Mouse (Mus musculus) adrenal gland, adult 18-20 months (tissue): ENCODE results near the gene Mon1a. TPM values are rescaled to one million over a fixed set of nuclear protein-coding genes. Genes with fewer than 3 reads are reported as not detected.

Source experiments
- DNase-seq, 2 experiments: peaks; one replicate each; pipeline ENCODE4 v3.0.0; 2021 to 2022; ENCODE audit warnings: low spot score in 2 of 2
- long read RNA-seq, 2 experiments: library from polyadenylated mRNA; stranded (forward); transcript quantifications; one replicate each; pipeline ENCODE4 v2.0.0; 2021
- total RNA-seq, 2 experiments: library from RNA; stranded (reverse); gene quantifications; 1 replicate in 1 of 2; 2 replicates in 1 of 2; pipeline ENCODE4 v1.2.3; 2021

Mon1a gene
- 10 to 100 TPM; 18.8 to 21.5 TPM for total RNA-seq
- long read RNA-seq, experiment 1, transcript Mon1a-201 (6 exons, 2,042 nt): major isoform, 12 of 17 reads
- long read RNA-seq, experiment 1, partial matches to known transcripts: 3 of 17 reads
- long read RNA-seq, experiment 1, other reads (novel, unspliced or antisense): 2 of 17 reads
- long read RNA-seq, experiment 2, transcript Mon1a-201 (6 exons, 2,042 nt): major isoform, 29 of 43 reads
- long read RNA-seq, experiment 2, partial matches to known transcripts: 8 of 43 reads
- long read RNA-seq, experiment 2, other reads (novel, unspliced or antisense): 6 of 43 reads

GRCm38 (mm10) chr9:107887804-107888266 lies at the start of gene Mon1a:
Gene Mon1a, plus strand, starts transcription at chr9:107888151.
- peak; percentile 81 for DNase-seq

GRCm38 (mm10) chr9:107838869-107839268 lies 49.1 kb upstream of the Mon1a start:
- DNase-seq: no peak

GRCm38 (mm10) chr9:107842709-107843108 lies 45.2 kb upstream of the Mon1a start:
- no peak for DNase-seq

GRCm38 (mm10) chr9:107848922-107849321 lies 39.0 kb upstream of the Mon1a start:
- DNase-seq: no peak

GRCm38 (mm10) chr9:107858343-107858742 lies 29.6 kb upstream of the Mon1a start:
- DNase-seq: no peak

- no peak for DNase-seq
Observed at GRCm38 (mm10) chr9:107864493-107864892, 23.5 kb upstream of the Mon1a start.

GRCm38 (mm10) chr9:107866081-107866480 lies 21.9 kb upstream of the Mon1a start:
- DNase-seq: no peak

GRCm38 (mm10) chr9:107872350-107873098 lies 15.4 kb upstream of the Mon1a start:
- DNase-seq: peak; percentile 89 to 90

GRCm38 (mm10) chr9:107873137-107873536 lies 14.8 kb upstream of the Mon1a start, which contains the start of gene Rbm6:
Gene Rbm6, minus strand, starts transcription at chr9:107873237.
- no peak for DNase-seq

GRCm38 (mm10) chr9:107880411-107880810 lies 7.5 kb upstream of the Mon1a start:
- DNase-seq: no peak

GRCm38 (mm10) chr9:107888267-107888850 lies 408 bp downstream of the Mon1a start:
- no peak for DNase-seq

- no peak for DNase-seq
Observed at GRCm38 (mm10) chr9:107890260-107890659, 2.3 kb downstream of the Mon1a start.

GRCm38 (mm10) chr9:107891023-107891422 lies 3.1 kb downstream of the Mon1a start:
- no peak for DNase-seq

GRCm38 (mm10) chr9:107898563-107898962 lies 10.6 kb downstream of the Mon1a start:
- DNase-seq: no peak

GRCm38 (mm10) chr9:107899855-107900254 lies 11.9 kb downstream of the Mon1a start:
- no peak for DNase-seq

- peak; percentile 45 to 59 for DNase-seq
Observed at GRCm38 (mm10) chr9:107900840-107901626, 13.1 kb downstream of the Mon1a start.

- DNase-seq: no peak
Observed at GRCm38 (mm10) chr9:107901627-107901914, 13.6 kb downstream of the Mon1a start.

GRCm38 (mm10) chr9:107904726-107905125 lies 16.8 kb downstream of the Mon1a start:
- DNase-seq: peak; percentile 85 to 90

GRCm38 (mm10) chr9:107906252-107906966 lies 18.5 kb downstream of the Mon1a start, which contains the start of gene Mst1r:
Gene Mst1r, plus strand, starts transcription at chr9:107906873.
- DNase-seq: peak; percentile 69 to 77
